Mouse (Mus musculus): ENCODE measurements around the gene Wdhd1. TPM values are rescaled to one million over a fixed set of nuclear protein-coding genes. Genes with fewer than 3 reads are reported as not detected.
A peak's percentile ranks its signal among the peaks of the same experiment; 100 is the strongest.

Gene Wdhd1
- total RNA-seq, 2 experiments from 2014 or later: 0.31 to 1.6 TPM

DNA sequence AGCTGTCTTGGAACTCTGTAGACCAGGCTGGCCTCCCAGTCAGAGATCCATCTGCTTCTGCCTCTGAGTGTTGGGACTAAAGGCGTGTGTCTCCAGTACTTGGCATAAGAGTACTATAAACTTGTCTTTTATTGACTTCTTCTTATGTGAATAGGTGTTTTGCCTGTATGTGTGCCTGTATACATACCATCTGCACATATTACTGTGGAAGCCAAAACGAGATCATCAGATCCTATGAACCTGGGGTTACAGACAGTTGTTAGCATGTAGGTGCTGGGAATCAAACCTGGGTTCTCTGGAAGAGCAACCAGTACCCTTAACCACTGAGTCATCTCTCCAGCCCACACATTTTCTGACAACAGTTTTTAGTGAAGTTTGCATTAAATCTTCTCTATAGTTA is 7.0 kb downstream of the Wdhd1 start:
- no peak overlapping the region for H3K4me3 ChIP-seq
- TF ChIP-seq CTCF (IDR thresholded peaks at IDR 0.05): no peak
- no peak overlapping the region for H3K27ac ChIP-seq
- DNase-seq: no peak
- intact Hi-C loops (cut with DNase I): no loop called here

DNA sequence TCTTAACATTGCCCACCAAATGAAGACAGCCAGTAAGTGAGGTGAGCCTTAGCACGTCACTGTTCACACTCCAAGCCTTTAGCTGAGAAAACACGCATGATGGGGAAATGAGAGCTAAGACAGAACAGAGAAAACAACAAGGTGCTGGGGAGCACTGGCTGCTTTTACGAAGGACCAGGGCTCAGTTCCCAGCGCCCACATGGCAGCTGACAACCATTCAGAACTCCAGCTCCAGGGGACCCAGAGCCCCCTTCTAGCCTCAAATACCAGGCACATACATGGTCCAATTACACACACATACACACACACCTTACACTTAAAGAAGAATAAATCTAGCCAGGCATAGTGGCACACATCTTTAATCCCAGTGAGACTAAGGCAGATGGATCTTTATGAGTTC is 7.6 kb downstream of the Wdhd1 start:
- TF ChIP-seq CTCF (IDR thresholded peaks at IDR 0.05): no peak
- DNase-seq: no peak
- H3K27ac ChIP-seq: no peak overlapping the region
- no peak overlapping the region for H3K4me3 ChIP-seq
- intact Hi-C loops (cut with DNase I): no loop called here

DNA sequence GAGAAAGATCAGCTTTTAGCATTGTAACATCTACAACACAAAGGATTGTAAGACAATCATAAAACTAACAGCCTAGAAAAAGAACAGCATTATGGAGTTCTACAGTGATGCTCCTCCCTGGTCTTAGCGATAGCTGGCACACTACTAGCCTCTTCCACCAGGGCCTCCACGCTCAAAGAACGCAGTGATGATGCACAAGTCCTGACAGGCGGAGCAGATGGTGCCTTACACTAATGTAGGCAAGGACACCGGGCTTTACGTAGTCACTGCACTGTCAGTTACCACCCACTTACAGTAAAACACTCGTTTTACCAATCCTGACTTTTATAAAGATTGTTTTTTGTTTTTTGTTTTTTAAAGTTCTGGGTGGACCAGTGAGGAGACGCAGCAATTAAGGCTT is 10.8 kb downstream of the Wdhd1 start:
- no peak for TF ChIP-seq CTCF (IDR thresholded peaks at IDR 0.05)
- no peak overlapping the region for H3K4me3 ChIP-seq
- no peak for DNase-seq
- intact Hi-C loops (cut with DNase I): no loop called here
- no peak overlapping the region for H3K27ac ChIP-seq

DNA sequence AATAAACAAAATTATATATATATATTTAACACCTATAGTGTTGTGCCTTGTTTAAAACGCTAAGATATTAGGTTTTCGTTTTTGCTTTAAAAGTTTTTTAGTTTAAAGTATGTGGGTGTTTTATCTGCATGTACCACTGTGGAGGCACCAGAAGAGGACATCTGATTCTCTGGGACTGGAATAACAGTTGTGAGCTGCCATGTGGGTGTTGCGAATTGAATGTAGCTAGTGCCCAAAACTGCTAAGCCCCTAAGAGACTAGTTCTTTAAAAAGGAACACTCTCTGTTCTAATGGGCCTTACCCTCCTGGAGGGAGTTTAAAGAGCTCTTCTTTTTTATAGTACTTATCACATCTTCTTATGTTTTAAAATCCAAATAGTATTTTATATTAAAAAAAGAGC is 11.8 kb downstream of the Wdhd1 start:
- DNase-seq: no peak
- Histone ChIP-seq H3K27ac (no peak overlapping the region), H3K4me3 (no peak overlapping the region)
- no peak for TF ChIP-seq CTCF (IDR thresholded peaks at IDR 0.05)
- intact Hi-C loops (cut with DNase I): no loop called here

DNA sequence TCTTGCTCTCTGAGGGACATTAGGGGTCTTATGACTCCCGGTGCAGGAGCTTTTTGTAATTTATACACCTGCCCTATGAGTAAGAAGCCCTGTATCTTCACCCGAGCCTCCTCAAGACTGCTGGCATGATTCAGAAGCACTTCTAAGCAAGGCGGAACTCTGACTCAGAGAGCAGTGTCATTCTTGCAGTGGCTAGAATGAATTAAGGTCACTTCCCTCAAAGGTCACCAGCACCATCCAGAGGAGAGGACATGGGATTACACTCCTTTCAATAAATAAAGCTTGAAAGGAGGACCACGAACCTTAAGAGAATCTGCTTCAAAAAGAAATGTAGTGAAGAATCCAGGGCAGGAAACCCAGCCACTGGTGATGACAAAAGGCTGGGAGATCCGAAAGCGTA is 26.8 kb downstream of the Wdhd1 start:
- intact Hi-C loops (cut with DNase I): loop anchor here (2.0 to 10.0 kb wide), 3 partner anchors 163 to 369 kb away; no protein-coding TSS in a partner anchor
- DNase-seq: peak; percentile 28
- TF ChIP-seq CTCF (IDR thresholded peaks at IDR 0.05): peak; percentile 70
- H3K4me3 ChIP-seq: no peak overlapping the region
- H3K27ac ChIP-seq: no peak overlapping the region

DNA sequence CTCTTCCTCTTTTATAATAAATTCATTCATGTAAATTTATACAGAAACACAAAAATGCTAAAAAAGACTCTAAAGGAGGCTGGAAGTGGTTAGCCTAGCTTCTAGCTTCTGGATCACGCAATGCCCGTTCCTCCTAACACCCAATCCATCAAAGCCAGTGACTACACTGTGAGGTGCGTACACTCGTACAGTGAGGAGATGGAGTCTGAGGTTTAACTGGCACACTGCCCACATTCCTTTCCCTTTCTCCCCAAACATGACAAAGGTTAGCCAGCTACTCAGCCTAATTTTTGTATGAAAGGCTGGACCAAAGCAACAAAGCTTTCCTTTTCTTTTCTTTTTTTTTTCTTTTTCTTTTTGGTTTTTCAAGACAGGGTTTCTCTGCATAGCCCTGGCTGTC is 33.9 kb downstream of the Wdhd1 start:
- intact Hi-C loops (cut with DNase I): no loop called here
- H3K4me3 ChIP-seq: no peak overlapping the region

DNA sequence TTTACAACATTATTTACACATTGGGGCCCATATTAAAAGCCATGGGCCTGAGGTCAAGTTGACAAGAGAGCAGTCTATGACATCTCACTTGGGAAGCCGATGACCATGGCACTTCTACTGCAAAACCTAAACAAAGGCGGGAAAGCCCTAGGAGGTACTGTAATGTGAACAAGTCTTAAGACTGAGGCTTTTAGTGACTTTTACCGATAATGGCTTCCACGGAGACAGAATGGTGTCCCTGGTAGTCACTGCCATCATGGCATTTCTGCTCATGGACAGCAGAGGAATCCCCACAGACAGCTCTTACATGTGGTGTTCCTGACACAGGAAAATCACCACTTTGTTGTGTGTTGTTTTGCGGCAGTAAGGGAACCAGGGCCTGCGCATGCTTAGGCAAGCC is 35.6 kb downstream of the Wdhd1 start:
- no peak overlapping the region for H3K4me3 ChIP-seq
- no peak for TF ChIP-seq CTCF (IDR thresholded peaks at IDR 0.05)
- intact Hi-C loops (cut with DNase I): no loop called here
- no peak for DNase-seq
- no peak overlapping the region for H3K27ac ChIP-seq

More for the DNA sequence above, 33.9 kb downstream of the Wdhd1 start:
- TF ChIP-seq CTCF (IDR thresholded peaks at IDR 0.05): no peak
- no peak for DNase-seq
- H3K27ac ChIP-seq: no peak overlapping the region

DNA sequence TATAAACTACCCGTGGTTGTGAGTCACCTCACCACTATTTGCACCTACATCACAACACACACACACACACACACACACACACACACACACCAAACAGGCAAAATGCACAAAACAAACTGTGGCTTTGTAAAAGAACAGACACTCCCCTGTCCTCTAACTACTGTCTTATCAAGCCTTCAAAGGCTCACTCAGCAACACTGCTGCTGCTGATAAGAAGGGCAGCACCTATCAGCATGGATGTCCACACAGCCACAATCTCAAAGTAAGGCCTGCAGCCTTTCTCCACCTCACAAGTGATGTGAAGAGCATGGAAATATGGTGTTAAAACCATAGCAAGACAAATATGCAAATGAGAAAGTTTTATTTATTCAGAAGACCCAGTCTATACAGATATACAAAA is 36.1 kb downstream of the Wdhd1 start:
- intact Hi-C loops (cut with DNase I): no loop called here
- no peak overlapping the region for H3K27ac ChIP-seq
- no peak overlapping the region for H3K4me3 ChIP-seq
- DNase-seq: no peak
- no peak for TF ChIP-seq CTCF (IDR thresholded peaks at IDR 0.05)

DNA sequence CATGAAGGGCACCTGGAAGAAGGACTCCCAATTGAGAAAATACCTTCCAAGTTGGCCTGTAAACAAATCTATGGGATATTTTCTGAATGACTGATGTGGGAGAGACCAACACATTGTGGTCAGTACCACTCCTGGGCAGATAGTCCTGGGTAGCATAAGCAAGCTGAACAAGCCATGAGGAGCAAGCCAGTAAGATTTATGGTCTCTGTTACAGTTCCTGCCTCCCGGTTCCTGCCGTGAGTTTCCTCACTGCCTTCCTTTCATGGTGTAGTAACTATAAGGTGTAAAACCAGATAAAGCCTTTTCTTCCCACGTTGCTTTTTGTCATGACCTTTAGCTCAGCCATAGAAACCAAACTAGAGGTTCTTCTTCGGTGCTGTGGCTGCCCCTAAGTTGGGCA is 39.4 kb downstream of the Wdhd1 start:
- no peak for DNase-seq
- no peak for TF ChIP-seq CTCF (IDR thresholded peaks at IDR 0.05)
- intact Hi-C loops (cut with DNase I): no loop called here
- no peak overlapping the region for H3K27ac ChIP-seq
- no peak overlapping the region for H3K4me3 ChIP-seq

DNA sequence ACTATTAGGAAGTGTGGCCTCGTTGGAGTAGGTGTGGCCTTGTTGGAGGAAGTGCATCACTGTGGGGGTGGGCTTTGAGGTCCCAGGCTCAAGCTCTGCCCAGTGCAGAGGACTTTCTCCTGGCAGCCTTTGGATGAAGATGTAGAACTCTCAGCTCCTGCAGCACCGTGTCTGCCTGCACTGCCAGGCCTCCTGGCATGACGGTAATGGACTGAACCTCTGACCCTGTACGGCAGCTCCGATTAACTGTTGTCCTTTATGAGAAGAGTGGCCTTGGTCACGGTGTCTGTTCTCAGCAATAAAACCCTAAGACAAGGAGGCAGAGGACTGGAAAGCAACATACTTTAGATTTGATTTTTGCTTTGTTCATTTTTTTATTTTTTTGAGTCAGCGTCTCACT is 40.2 kb downstream of the Wdhd1 start:
- no peak for TF ChIP-seq CTCF (IDR thresholded peaks at IDR 0.05)

DNA sequence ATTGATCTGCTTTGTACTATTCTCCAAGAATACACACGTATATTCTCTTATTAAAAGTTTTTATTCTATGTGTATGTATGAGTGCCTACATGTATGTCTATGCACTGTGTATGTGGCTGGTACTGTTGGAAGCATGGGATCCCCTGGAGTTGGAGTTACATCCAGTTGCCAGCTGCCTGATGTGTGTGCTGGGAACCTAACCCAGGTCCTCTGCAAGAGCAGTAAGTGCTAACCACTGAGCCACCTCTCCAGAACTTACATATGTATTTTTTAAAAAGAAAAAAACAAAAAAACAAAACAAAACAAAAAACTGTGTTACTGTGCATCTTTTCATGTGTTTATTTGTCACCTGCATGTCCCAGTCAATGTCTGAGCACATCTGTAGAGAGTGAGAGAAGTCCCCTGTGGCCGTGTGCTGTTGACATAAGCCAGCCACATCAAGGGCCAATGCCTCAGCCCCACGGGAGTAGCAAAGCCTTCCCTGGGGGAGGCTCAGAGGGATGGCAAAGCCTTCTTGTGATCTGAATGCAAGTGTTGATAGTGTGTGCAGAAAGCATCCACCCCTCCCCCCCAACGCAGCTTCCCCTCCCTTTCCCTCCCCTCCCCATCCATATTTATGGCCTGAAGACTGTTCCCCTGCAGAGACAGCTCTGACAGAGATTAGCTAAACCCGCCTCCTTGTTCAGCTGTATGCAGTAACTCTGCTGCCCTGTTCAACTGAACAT is 42.0 kb downstream of the Wdhd1 start:
- no peak overlapping the region for H3K27ac ChIP-seq
- intact Hi-C loops (cut with DNase I): loop anchor here (5.0 kb wide), 1 partner anchor 47 kb away; the partner anchor contains the start of gene Gch1
- no peak for TF ChIP-seq CTCF (IDR thresholded peaks at IDR 0.05)
- no peak overlapping the region for H3K4me3 ChIP-seq
- no peak for DNase-seq

More for the DNA sequence above, 40.2 kb downstream of the Wdhd1 start:
- no peak overlapping the region for H3K4me3 ChIP-seq
- intact Hi-C loops (cut with DNase I): no loop called here
- DNase-seq: no peak
- no peak overlapping the region for H3K27ac ChIP-seq

DNA sequence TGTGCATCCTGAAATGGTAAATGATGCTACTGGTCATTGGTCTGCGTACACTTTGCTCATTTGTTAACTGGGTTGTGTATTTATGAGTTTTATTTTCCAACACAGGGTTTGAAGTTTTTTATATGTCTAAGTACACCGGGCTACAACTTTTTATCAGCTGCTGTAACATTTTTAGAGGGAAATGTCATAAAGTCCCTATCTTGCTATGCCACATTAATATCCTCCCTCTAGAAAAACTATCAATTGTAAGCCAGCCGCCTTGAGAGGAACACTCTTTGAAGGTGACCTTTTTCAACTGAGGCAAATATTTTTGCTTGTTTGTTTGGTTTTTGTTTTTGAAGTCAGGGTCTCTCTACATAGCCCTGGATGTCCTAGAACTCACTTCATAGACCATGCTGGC is 42.6 kb downstream of the Wdhd1 start:
- no peak overlapping the region for H3K27ac ChIP-seq
- intact Hi-C loops (cut with DNase I): loop anchor here (5.0 kb wide), 1 partner anchor 47 kb away; the partner anchor contains the start of gene Gch1
- no peak overlapping the region for H3K4me3 ChIP-seq
- DNase-seq: no peak
- no peak for TF ChIP-seq CTCF (IDR thresholded peaks at IDR 0.05)

DNA sequence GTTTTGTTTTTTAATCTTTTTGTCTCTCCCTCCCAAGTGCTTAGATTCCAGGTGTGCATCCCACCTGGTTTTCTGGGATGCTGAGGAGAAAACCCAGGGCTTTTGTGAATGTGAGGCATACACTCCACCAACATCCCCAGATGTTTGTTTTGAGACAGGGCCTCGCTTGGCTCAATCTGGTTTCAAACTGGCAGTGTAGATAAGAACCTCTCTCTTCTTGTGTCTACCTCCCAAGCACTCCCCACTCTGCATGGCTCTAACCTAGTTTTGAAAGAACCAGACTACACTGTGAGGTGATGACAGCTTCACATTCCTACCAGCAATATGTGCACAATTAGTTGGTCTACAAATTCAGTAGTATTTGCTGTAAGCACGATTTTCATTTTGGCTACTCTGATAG is 43.1 kb downstream of the Wdhd1 start:
- H3K27ac ChIP-seq: no peak overlapping the region
- no peak for DNase-seq
- intact Hi-C loops (cut with DNase I): loop anchor here (5.0 kb wide), 1 partner anchor 46 kb away; the partner anchor contains the start of gene Gch1
- no peak overlapping the region for H3K4me3 ChIP-seq
- TF ChIP-seq CTCF (IDR thresholded peaks at IDR 0.05): no peak

Data from gastrocnemius, adult 2 months (tissue).